Mouse (Mus musculus): Measurements from ENCODE around the gene Map3k14.

- TF ChIP-seq TAL1 (IDR thresholded peaks at IDR 0.05; ENCODE audit: low read length) (no peak), GATA1 (IDR thresholded peaks at IDR 0.05; ENCODE audit: low read length) (no peak)
Measured at GRCm38 (mm10) chr11:103265211-103265610, 2.1 kb downstream of the Map3k14 start.
